Mouse (Mus musculus): Measurements from ENCODE around the gene Nrk. TPM values are rescaled to one million over a fixed set of nuclear protein-coding genes. Genes with fewer than 3 reads are reported as not detected.

Gene Nrk
- polyA plus RNA-seq, 1 experiment from 2014 or later, result 8.5 TPM

GRCm38 (mm10) chrX:139026532-139027097 is 112.4 kb downstream of the Nrk start:
- no peaks in the 10 kb centered on the region for H3K9me3 ChIP-seq (ENCODE audit: control insufficient read depth, low read length)
- H3K36me3 ChIP-seq (ENCODE audit: control insufficient read depth, insufficient read depth, low read length), result no peaks in the 10 kb centered on the region
- no peaks in the 10 kb centered on the region for H3K27me3 ChIP-seq (replicated peaks; ENCODE audit: control insufficient read depth, insufficient read depth, low read length)
- WGBS, result 36% methylated on average over 3 of the region's 3 CpGs
- no peak overlapping the region for H3K4me2 ChIP-seq (ENCODE audit: low read depth, low read length)
- no peak for ATAC-seq
- H3K4me1 ChIP-seq (ENCODE audit: control insufficient read depth, insufficient read depth, low read length), result no peaks in the 10 kb centered on the region
- no peak overlapping the region for H3K4me3 ChIP-seq (ENCODE audit: low read length)
- no peak overlapping the region for H3K9ac ChIP-seq (ENCODE audit: low read depth, low read length)
- H3K27ac ChIP-seq (ENCODE audit: low read length), result no peak overlapping the region

- H3K4me1 ChIP-seq (ENCODE audit: control insufficient read depth, insufficient read depth, low read length), result no peaks in the 10 kb centered on the region
- H3K27ac ChIP-seq (ENCODE audit: low read length), result no peak overlapping the region
- H3K27me3 ChIP-seq (replicated peaks; ENCODE audit: control insufficient read depth, insufficient read depth, low read length), result no peaks in the 10 kb centered on the region
- no peak overlapping the region for H3K4me3 ChIP-seq (ENCODE audit: low read length)
- no peaks in the 10 kb centered on the region for H3K9me3 ChIP-seq (ENCODE audit: control insufficient read depth, low read length)
- 41% methylated on average over 5 of the region's 5 CpGs for WGBS
- H3K9ac ChIP-seq (ENCODE audit: low read depth, low read length), result no peak overlapping the region
- no peak overlapping the region for H3K4me2 ChIP-seq (ENCODE audit: low read depth, low read length)
- no peak for ATAC-seq
- no peaks in the 10 kb centered on the region for H3K36me3 ChIP-seq (ENCODE audit: control insufficient read depth, insufficient read depth, low read length)
These were observed 113.1 kb downstream of the Nrk start for GRCm38 (mm10) chrX:139027296-139027695.

- Histone ChIP-seq H3K4me2 (ENCODE audit: low read depth, low read length) (no peak overlapping the region), H3K36me3 (ENCODE audit: control insufficient read depth, insufficient read depth, low read length) (no peaks in the 10 kb centered on the region), H3K27ac (ENCODE audit: low read length) (no peak overlapping the region), H3K4me1 (ENCODE audit: control insufficient read depth, insufficient read depth, low read length) (no peaks in the 10 kb centered on the region), H3K4me3 (ENCODE audit: low read length) (no peak overlapping the region), H3K27me3 (replicated peaks; ENCODE audit: control insufficient read depth, insufficient read depth, low read length) (no peaks in the 10 kb centered on the region), H3K9ac (ENCODE audit: low read depth, low read length) (no peak overlapping the region), H3K9me3 (ENCODE audit: control insufficient read depth, low read length) (no peaks in the 10 kb centered on the region)
- ATAC-seq, result no peak
- WGBS, result 42% methylated on average over 6 of the region's 6 CpGs
These were observed 113.7 kb downstream of the Nrk start for GRCm38 (mm10) chrX:139027909-139028308.

GRCm38 (mm10) chrX:139037666-139038065 is 123.4 kb downstream of the Nrk start:
- 92% methylated on average over 1 of the region's 1 CpGs for WGBS
- Histone ChIP-seq H3K36me3 (ENCODE audit: control insufficient read depth, insufficient read depth, low read length) (no peaks in the 10 kb centered on the region), H3K4me1 (ENCODE audit: control insufficient read depth, insufficient read depth, low read length) (no peaks in the 10 kb centered on the region), H3K4me3 (ENCODE audit: low read length) (no peak overlapping the region), H3K9ac (ENCODE audit: low read depth, low read length) (no peak overlapping the region), H3K4me2 (ENCODE audit: low read depth, low read length) (no peak overlapping the region), H3K27me3 (replicated peaks; ENCODE audit: control insufficient read depth, insufficient read depth, low read length) (no peaks in the 10 kb centered on the region), H3K9me3 (ENCODE audit: control insufficient read depth, low read length) (no peaks in the 10 kb centered on the region), H3K27ac (ENCODE audit: low read length) (no peak overlapping the region)
- no peak for ATAC-seq

- H3K27me3 ChIP-seq (replicated peaks; ENCODE audit: control insufficient read depth, insufficient read depth, low read length), result no peaks in the 10 kb centered on the region
- no peak overlapping the region for H3K4me2 ChIP-seq (ENCODE audit: low read depth, low read length)
- H3K27ac ChIP-seq (ENCODE audit: low read length), result no peak overlapping the region
- H3K9ac ChIP-seq (ENCODE audit: low read depth, low read length), result no peak overlapping the region
- H3K9me3 ChIP-seq (ENCODE audit: control insufficient read depth, low read length), result no peaks in the 10 kb centered on the region
- H3K4me3 ChIP-seq (ENCODE audit: low read length), result no peak overlapping the region
- no peak for ATAC-seq
- 54% methylated on average over 2 of the region's 2 CpGs for WGBS
- H3K36me3 ChIP-seq (ENCODE audit: control insufficient read depth, insufficient read depth, low read length), result no peaks in the 10 kb centered on the region
- no peaks in the 10 kb centered on the region for H3K4me1 ChIP-seq (ENCODE audit: control insufficient read depth, insufficient read depth, low read length)
These were observed 125.1 kb downstream of the Nrk start for GRCm38 (mm10) chrX:139039314-139039713.

GRCm38 (mm10) chrX:139041148-139041547 is 126.9 kb downstream of the Nrk start:
- no peaks in the 10 kb centered on the region for H3K9me3 ChIP-seq (ENCODE audit: control insufficient read depth, low read length)
- WGBS, result 87% methylated on average over 1 of the region's 1 CpGs
- H3K4me3 ChIP-seq (ENCODE audit: low read length), result no peak overlapping the region

GRCm38 (mm10) chrX:139051976-139052375 is 137.7 kb downstream of the Nrk start:
- Histone ChIP-seq H3K4me2 (ENCODE audit: low read depth, low read length) (no peak overlapping the region), H3K27ac (ENCODE audit: low read length) (no peak overlapping the region), H3K36me3 (ENCODE audit: control insufficient read depth, insufficient read depth, low read length) (no peaks in the 10 kb centered on the region), H3K9me3 (ENCODE audit: control insufficient read depth, low read length) (no peaks in the 10 kb centered on the region), H3K4me3 (ENCODE audit: low read length) (no peak overlapping the region), H3K4me1 (ENCODE audit: control insufficient read depth, insufficient read depth, low read length) (no peaks in the 10 kb centered on the region), H3K9ac (ENCODE audit: low read depth, low read length) (no peak overlapping the region), H3K27me3 (replicated peaks; ENCODE audit: control insufficient read depth, insufficient read depth, low read length) (no peaks in the 10 kb centered on the region)
- WGBS, result 39% methylated on average over 1 of the region's 1 CpGs
- no peak for ATAC-seq

More at GRCm38 (mm10) chrX:139041148-139041547, 126.9 kb downstream of the Nrk start:
- no peak overlapping the region for H3K9ac ChIP-seq (ENCODE audit: low read depth, low read length)
- no peak for ATAC-seq
- H3K27me3 ChIP-seq (replicated peaks; ENCODE audit: control insufficient read depth, insufficient read depth, low read length), result no peaks in the 10 kb centered on the region
- H3K36me3 ChIP-seq (ENCODE audit: control insufficient read depth, insufficient read depth, low read length), result no peaks in the 10 kb centered on the region
- H3K27ac ChIP-seq (ENCODE audit: low read length), result no peak overlapping the region
- H3K4me1 ChIP-seq (ENCODE audit: control insufficient read depth, insufficient read depth, low read length), result no peaks in the 10 kb centered on the region
- no peak overlapping the region for H3K4me2 ChIP-seq (ENCODE audit: low read depth, low read length)

- H3K4me1 ChIP-seq (ENCODE audit: control insufficient read depth, insufficient read depth, low read length), result no peaks in the 10 kb centered on the region
- H3K4me2 ChIP-seq (ENCODE audit: low read depth, low read length), result no peak overlapping the region
- H3K4me3 ChIP-seq (ENCODE audit: low read length), result no peak overlapping the region
- no peak for ATAC-seq
- no peaks in the 10 kb centered on the region for H3K27me3 ChIP-seq (replicated peaks; ENCODE audit: control insufficient read depth, insufficient read depth, low read length)
- H3K36me3 ChIP-seq (ENCODE audit: control insufficient read depth, insufficient read depth, low read length), result no peaks in the 10 kb centered on the region
- H3K9ac ChIP-seq (ENCODE audit: low read depth, low read length), result no peak overlapping the region
- H3K27ac ChIP-seq (ENCODE audit: low read length), result no peak overlapping the region
- H3K9me3 ChIP-seq (ENCODE audit: control insufficient read depth, low read length), result no peaks in the 10 kb centered on the region
- WGBS, result 57% methylated on average over 1 of the region's 1 CpGs
These were observed 138.9 kb downstream of the Nrk start for GRCm38 (mm10) chrX:139053149-139053548.

Measured in intestine, embryonic 16.5 days (tissue).